Mouse (Mus musculus) cerebellum, postnatal 36 days (tissue): ENCODE data around the gene Eif4a3.
"Not testable (repeated sequence)": the region's sequence is repeated elsewhere in the genome, so short reads cannot be mapped to it uniquely, and the experiment has no call there.

Experiments
- DNase-seq, 2 experiments: peaks; one replicate each; pipeline ENCODE4 v3.0.0; 2021 to 2022; ENCODE audit warnings: mixed read lengths in 2 of 2

Eif4a3 gene

DNA sequence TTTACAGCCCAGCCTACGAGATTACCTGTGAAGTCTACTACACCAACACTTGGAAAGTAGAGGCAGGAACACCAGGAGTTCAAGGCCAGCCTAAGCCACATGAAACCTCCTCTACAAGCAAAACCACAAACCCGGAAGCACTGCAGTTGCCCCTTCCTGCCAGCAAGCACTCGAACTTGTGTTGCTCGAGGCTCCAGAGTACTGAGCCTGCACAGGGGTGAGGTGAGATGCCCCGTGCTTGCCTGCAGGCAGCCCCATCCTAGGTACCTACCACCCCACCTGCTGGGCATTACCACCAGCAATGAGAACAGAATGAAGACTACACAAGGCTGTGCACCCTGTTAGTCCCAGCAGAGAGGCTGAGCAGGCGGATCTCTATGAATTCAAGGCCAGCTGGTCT, 1.9 kb downstream of the Eif4a3 start:
- no peak for DNase-seq

- not testable (repeated sequence) for DNase-seq
Observed at GRCm38 (mm10) chr11:119292861-119293260, 7.0 kb downstream of the Eif4a3 start.

- DNase-seq: peak; percentile 31 to 40
Observed at GRCm38 (mm10) chr11:119287207-119287992, 12.5 kb downstream of the Eif4a3 start.

DNA sequence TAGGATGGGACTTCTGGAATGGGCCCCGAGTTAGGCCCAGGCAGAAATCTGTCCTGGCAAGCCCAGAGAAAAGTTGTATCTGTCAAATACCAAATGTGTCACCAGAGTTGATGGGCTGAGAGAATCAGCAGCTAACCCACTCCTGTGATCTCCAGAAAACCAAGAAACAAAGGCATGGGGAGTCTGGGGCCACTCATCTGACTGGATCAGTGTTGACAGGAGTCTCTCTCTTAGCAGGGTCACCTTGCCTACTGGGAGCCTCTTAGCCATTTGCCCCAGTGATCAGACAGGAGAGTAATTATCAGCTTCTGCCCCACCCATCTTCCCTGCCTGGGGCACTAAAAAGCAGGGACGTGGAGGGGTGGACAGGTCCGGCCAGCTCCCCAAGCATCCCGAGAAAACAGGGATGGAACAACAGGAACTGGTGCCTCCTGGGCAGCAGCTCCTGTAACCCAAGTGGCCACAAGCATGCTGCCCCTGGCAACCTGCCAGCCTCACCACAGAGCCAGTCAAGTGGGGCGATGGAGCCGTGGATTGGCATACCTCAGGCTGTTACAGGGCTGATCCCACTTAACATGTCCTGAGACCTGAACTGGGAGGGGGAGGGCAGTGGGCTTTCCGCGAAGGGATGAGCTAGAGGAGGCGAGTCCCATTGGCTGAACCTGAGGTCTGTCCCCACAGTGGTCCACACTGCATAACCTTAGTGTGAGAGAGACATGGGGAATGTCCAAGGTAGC, 13.9 kb downstream of the Eif4a3 start:
- peak; percentile 40 to 55 for DNase-seq

DNA sequence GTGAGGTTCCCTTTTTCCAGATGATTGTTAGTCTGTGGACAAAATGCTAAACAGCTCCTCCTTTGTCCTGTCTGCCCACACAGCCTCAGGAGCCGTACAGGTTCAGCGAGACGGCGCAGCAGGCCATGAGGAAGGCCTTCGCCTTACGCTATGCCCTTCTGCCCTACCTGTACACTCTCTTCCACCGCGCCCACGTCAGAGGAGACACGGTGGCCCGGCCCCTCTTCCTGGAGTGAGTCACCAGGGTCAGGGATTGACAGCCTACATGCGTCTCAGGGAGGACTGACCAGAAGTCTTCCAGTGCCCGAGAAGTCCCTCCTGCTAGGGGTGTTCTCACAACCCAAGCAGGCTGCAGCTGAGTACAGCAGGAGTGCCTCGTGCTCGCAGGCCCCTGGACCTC, 18.9 kb downstream of the Eif4a3 start:
- peak in 1 of 2 experiments; percentile 1 for DNase-seq

- DNase-seq: no peak
Observed at GRCm38 (mm10) chr11:119273186-119273930, 26.5 kb downstream of the Eif4a3 start.

GRCm38 (mm10) chr11:119272492-119272891, 27.4 kb downstream of the Eif4a3 start:
- not testable (repeated sequence) for DNase-seq

DNA sequence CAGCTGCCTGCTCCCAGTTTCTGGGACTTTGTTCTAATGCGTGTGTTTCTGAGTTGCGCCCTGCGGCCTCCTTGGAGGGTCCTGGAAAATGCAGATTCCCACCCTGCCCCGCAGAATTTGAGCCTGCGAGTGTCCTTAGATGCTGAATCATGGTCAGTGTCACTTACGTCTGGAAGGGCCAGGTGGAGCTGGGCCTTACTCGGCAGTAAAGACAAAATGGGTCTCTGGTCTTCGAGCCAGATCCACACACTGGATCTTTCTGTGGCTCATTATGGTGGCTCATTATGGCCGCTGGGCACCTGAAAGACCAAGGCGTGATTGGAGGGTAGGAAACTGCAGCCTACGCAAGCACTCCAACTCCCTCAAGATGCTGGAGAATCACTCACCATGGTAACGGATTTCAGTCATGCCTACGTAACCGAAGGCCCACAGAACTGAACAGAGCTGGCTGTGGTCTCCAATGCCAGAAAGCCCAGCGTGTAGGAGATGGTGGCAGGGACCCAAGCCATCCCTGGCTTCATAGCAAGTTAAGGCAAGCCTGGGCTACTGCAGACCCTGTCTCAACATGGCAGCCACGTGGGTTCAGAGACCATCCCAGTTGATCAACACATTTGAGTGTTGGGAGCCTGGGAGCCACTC, 31.2 kb downstream of the Eif4a3 start:
- peak in 1 of 2 experiments; percentile 21 for DNase-seq

DNA sequence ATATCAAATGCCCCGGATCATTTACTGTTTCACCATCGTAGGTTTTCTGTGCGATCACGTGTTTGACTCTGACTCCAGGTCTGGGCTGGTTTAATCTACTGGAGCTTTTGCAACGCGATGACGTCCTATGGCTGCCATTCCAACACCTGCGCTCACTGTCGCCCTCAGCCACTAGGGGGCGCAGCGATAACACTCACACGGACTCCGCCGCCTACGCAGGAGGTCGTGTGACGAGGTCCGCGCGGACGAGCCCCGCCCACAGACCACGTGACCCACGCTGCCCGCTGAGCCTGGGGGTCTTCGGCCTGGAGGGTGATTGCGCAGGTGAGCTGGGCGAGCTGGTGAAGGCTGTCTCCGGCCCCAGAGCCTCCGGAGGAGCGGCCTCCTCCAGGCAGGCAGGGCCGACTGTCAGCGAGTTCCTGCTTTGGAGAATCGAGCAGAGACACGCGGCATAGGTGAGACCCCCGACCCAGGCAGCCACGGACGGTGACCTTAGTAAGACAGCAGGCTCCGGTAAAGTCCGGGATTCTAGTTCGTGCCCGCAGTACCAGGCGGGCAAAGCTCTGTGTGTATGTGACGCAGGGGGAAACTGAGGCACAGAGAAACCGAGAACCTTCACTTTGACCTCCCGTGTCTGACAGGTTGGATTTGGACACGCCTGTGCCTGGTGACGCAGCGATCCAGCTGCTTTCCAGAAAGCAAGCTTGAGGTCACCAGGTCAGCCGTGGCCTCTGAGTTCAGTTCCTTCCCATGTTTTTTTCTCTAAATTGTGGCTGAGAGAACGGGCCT, 31.9 kb downstream of the Eif4a3 start, which contains the start of gene Gaa:
Gene Gaa, plus strand, starts transcription at position 120 of the 789 bp plus-strand sequence.
- peak; percentile 98 for DNase-seq

DNA sequence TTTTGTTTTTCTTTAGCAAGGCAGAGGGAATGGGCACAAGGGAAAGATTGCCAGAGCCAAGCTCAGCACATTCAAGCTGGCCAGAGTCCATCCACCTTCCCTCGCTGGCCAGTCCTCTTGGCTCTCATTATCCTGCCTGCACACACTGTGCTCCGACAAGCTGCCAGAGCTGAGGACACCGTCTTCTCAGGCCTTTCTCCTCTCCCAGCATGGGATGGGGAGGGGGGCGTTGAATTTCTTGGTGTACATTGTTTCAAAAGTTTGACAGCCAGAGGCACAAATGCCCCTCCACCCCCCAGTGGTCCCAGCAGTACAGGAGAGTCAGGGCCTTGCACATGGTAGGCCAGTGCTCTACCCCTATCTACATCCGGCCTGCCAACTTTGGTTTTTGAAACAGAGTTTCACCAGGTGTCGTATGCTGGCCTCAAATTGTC, 32.6 kb downstream of the Eif4a3 start:
- DNase-seq: peak; percentile 80 to 81

DNA sequence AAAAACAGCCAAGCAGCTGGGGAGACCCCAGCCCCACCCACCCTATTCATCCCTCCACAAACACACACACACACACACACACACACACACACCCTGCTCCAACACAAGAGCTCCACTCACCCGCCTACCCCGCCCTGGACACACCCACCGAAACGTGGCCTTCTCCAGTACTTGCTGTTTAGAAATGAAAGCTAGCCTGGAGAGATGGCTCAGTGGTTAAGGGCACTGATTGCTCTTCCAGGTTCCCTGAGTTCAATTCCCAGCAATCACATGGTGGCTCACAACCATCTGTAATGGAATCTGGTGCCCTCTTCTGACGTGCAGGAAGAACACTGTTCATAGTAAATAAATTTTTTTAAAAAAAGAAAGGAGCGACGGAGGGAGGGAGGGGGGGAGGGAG, 34.1 kb downstream of the Eif4a3 start:
- no peak for DNase-seq

DNA sequence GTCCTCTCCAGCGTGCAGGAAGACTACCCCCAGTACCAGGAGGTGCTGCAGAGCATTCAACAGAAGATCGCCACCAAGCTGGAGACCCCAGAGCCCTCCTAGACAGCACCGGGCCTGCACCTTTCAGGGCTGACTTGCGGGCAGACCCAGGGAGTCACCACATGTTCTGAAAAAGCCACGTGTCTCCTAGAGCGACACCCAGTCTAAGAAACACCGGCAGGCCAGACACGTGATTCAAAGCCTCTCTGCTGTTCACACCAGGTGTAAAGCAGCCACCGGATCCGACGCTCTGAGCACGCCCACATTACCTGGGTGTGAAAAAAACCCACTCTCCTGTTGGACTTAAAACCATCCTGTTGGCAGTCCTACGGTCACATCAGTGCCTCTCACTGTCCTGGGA, 35.5 kb downstream of the Eif4a3 start:
- no peak for DNase-seq

GRCm38 (mm10) chr11:119259977-119260376, 39.9 kb downstream of the Eif4a3 start:
- no peak for DNase-seq

- peak; percentile 58 to 69 for DNase-seq
Observed at GRCm38 (mm10) chr11:119258572-119259322, 41.1 kb downstream of the Eif4a3 start.

- DNase-seq: no peak
Observed at GRCm38 (mm10) chr11:119258216-119258571, 41.7 kb downstream of the Eif4a3 start.

DNA sequence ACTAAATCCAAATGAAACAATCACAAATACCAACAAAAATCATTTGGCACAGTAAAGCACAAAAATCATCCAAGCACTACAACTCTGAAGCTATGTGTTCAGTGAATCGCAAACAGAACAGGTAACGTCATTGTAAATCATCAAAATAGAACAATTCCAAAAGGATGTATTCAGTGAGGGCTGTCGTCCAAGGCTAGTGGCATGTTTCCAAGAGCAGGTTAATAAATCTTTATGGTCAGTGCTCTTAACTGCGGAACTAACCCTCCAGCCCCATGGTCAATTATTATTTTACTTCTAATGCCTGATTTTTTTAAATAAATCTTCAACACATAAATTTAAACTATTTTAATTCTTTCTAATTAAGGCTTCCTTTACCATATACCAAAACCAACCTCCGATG, 43.3 kb downstream of the Eif4a3 start:
- DNase-seq: peak in 1 of 2 experiments; percentile 41

GRCm38 (mm10) chr11:119252854-119253541, 46.9 kb downstream of the Eif4a3 start:
- peak; percentile 55 to 69 for DNase-seq

DNA sequence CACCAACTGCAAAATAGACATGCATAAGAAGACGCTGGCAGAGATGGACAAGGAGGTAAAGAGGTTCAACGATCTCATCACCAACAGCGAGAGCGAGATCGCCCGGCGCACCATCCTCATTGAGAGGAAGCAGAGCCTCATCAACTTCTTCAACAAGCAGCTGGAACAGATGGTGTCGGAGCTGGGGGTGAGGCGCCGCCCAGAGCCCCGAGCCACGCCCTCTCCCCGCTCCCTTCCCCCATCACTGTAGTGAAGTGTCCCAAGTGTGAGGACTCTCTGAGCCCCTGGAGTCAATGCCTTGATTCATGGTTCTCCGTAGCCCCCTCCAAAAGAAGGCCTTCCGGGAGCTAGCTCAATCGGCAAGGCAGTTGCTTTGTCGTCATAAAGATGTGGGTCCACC, 48.9 kb downstream of the Eif4a3 start:
- DNase-seq: no peak

DNA sequence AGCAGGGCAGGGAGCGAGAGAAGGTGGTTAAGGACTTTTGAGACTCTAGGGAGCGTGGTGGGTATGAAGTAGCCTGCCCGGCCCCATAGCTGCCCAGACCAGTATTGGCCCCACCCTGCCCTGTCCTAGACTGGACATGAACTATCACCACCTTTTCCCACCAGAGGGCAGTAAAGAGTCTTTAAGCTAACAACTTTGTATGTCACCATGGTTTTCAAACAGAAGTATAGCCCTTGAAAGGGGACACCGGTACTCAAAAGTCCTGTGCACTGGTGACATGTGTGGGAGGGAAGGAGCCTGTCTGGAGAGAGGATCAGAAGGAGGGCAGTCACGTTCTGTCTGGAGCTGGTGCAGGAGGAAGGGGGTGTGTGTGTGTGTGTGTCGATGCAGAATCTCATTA, 50.9 kb downstream of the Eif4a3 start:
- DNase-seq: peak; percentile 56 to 82

DNA sequence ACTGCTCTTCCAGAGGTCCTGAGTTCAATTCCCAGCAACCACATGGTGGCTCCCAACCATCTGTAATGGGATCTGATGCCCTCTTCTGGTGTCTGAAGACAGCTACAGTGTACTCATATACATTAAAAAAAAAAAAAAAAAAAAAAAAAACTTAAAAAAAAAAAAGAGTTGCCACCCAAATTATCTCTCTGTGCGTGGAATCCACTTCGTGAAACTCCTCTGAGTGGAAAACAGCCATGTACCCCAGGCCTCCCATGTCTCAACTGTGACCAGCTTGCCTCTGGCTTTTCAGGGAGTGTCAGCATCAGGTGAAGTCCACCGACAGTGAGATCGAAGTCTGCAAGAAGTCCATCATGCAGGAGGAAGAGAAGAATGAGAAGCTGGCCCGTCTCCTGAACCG, 54.3 kb downstream of the Eif4a3 start:
- not testable (repeated sequence) for DNase-seq
